Mouse (Mus musculus) embryonic facial prominence, embryonic 11.5 days (tissue): ENCODE data around the gene Hacd4. TPM values are rescaled to one million over a fixed set of nuclear protein-coding genes. Genes with fewer than 3 reads are reported as not detected.

Experiments used
- ATAC-seq: fragments of 200-750 bp; cut with Nextera tagmentation; replicated peaks from 2 replicates; pipeline ENCODE4 v1.8.0; 2017; ENCODE audit warnings: low read depth; ENCODE audit not compliant: insufficient number of reproducible peaks, low FRiP score, low TSS enrichment
- DNase-seq: peaks from one replicate; pipeline ENCODE4 v3.0.0-alpha.2; 2015; ENCODE audit warnings: low spot score
- H3K27ac ChIP-seq: fragments of 300-500 bp; sonication (generic); replicated peaks from 2 replicates; pipeline ENCODE4 v1.5.1; 2014; ENCODE audit warnings: mild to moderate bottlenecking, low read depth, low read length, control low read depth
- H3K27me3 ChIP-seq: fragments of 300-500 bp; sonication (generic); 2 replicates; pipeline ENCODE4 v1.6.1; 2014; ENCODE audit warnings: mild to moderate bottlenecking, low read length, moderate library complexity, mixed read lengths; ENCODE audit not compliant: control insufficient read depth, insufficient read depth
- H3K36me3 ChIP-seq: fragments of 300-500 bp; sonication (generic); replicated peaks from 2 replicates; pipeline ENCODE4 v1.6.1; 2014; ENCODE audit warnings: low read depth, mild to moderate bottlenecking, low read length, moderate library complexity, mixed read lengths; ENCODE audit not compliant: control insufficient read depth, insufficient read depth
- H3K4me1 ChIP-seq: fragments of 300-500 bp; sonication (generic); 2 replicates; pipeline ENCODE4 v1.6.1; 2014; ENCODE audit warnings: low read length, mixed read lengths; ENCODE audit not compliant: control insufficient read depth, insufficient read depth
- H3K4me2 ChIP-seq: fragments of 300-500 bp; sonication (generic); 2 replicates; pipeline ENCODE4 v1.6.1; 2014; ENCODE audit warnings: low read depth, mild to moderate bottlenecking, control low read depth, low read length, moderate library complexity
- H3K4me3 ChIP-seq: fragments of 300-500 bp; sonication (generic); 2 replicates; pipeline ENCODE4 v1.5.1; 2014; ENCODE audit warnings: low read depth, low read length, control low read depth
- H3K9ac ChIP-seq: fragments of 300-500 bp; sonication (generic); replicated peaks from 2 replicates; pipeline ENCODE4 v1.6.1; 2014; ENCODE audit warnings: mild to moderate bottlenecking, control low read depth, low read length
- H3K9me3 ChIP-seq: fragments of 300-500 bp; sonication (generic); replicated peaks from 2 replicates; pipeline ENCODE4 v1.6.1; 2016; ENCODE audit warnings: mild to moderate bottlenecking, low read length, inconsistent platforms, mixed read lengths; ENCODE audit not compliant: control insufficient read depth
- WGBS: fragments of 180-500 bp; shearing (Covaris S2); extraction: QIAGEN DNeasy Blood & Tissue Kit; methylation state at CpG from one replicate; pipeline ENCODE4 v1.1.7; 2014; 5-methylcytosine and 5-hydroxymethylcytosine counted together
- polyA plus RNA-seq: library from polyadenylated mRNA; unstranded; fragments of >200 nt; fragmentation: Nextera tagmentation; extraction: Ambion mirVana; gene quantifications from 2 replicates; pipeline ENCODE4 v1.2.1, GENCODE M21; 2014

The Hacd4 gene
- polyA plus RNA-seq, 1 experiment from 2014 or later: 4.4 TPM

DNA sequence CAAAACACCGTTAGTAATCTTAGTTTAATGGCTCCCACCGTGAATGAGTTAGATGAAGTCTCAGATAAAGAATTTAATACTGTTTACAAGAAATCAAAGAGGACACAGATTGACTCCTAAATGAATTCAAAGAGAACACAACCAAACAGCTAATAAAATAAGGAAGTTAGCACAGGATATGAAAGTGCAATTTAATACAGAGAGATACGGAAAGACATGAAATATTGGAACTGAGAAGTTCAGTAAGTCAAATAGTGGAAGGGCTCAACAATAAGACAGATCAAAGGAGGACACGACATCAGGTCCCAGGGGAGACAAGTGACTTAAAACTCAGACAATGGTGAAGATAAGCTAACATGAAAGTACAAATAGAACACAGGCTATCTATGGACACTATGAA, 25.8 kb upstream of the Hacd4 start:
- Histone ChIP-seq H3K4me3 (no peak overlapping the region), H3K4me2 (no peak overlapping the region), H3K9ac (no peak overlapping the region), H3K27me3 (no peaks in the 10 kb centered on the region), H3K36me3 (no peaks in the 10 kb centered on the region), H3K27ac (no peak overlapping the region), H3K9me3 (no peaks in the 10 kb centered on the region), H3K4me1 (no peaks in the 10 kb centered on the region)
- 74% methylated on average over 4 of the region's 4 CpGs for WGBS
- no peak for DNase-seq
- ATAC-seq: no peak

DNA sequence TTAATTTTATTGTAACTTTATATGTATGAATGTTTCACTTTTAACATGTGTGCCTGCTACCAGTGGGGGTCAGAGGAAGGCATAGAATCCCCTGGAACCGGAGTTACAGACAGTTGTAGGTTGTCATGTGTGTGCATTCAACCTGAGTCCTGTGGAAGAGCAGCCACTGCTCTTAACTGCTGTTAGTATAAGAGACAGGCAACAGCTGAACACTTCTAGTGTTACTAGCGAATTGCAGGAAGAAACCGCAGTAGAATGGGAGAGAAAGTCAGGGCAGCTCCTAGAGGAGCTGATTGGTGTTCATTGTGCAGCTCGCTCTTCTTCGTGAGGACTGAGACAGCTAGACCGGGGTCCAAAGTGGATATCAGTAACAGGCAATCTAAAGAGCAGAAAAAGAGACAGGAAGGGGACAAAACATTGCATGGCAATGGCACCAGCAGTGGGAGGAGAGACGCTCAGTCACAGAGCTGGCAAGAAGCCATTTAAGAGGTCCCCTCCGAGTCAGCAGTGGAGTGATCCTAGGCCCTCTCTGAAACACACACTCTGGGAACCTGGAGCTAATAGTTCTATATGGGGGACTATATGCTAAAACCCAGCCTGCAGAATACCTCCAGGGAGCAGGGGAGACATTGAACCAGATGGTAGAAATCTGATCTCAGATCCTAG, 24.4 kb upstream of the Hacd4 start:
- 67% methylated on average over 8 of the region's 8 CpGs for WGBS
- H3K9ac ChIP-seq: no peak overlapping the region
- H3K4me2 ChIP-seq: no peak overlapping the region
- H3K4me1 ChIP-seq: no peaks in the 10 kb centered on the region
- H3K36me3 ChIP-seq: no peaks in the 10 kb centered on the region
- ATAC-seq: no peak
- H3K9me3 ChIP-seq: no peaks in the 10 kb centered on the region
- DNase-seq: no peak
- H3K27ac ChIP-seq: no peak overlapping the region
- no peaks in the 10 kb centered on the region for H3K27me3 ChIP-seq
- H3K4me3 ChIP-seq: no peak overlapping the region

DNA sequence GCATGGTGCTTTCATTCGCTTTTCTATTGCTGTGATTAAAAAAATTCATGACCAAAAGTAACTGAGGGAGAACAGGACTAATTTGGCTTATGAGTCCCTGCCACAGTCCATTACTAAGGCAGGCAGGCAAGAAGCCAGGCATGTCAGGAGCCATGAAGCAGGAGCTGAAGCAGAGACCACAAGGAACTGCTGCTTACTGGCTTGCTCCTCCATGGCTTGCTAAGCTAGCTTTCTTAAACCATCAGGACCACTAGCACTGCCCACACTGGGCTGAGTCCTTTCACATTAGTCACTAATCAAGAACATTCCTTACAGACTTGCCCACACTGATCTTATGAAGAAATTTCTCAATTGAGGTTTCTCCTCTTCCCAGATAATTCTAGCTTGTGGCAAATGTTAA, 23.8 kb upstream of the Hacd4 start:
- WGBS: 78% methylated on average over 1 of the region's 1 CpGs
- no peaks in the 10 kb centered on the region for H3K9me3 ChIP-seq
- H3K9ac ChIP-seq: no peak overlapping the region
- H3K27ac ChIP-seq: no peak overlapping the region
- no peaks in the 10 kb centered on the region for H3K4me1 ChIP-seq
- DNase-seq (no peak), ATAC-seq (no peak)
- H3K4me3 ChIP-seq: no peak overlapping the region
- H3K27me3 ChIP-seq: no peaks in the 10 kb centered on the region
- H3K36me3 ChIP-seq: no peaks in the 10 kb centered on the region
- no peak overlapping the region for H3K4me2 ChIP-seq

DNA sequence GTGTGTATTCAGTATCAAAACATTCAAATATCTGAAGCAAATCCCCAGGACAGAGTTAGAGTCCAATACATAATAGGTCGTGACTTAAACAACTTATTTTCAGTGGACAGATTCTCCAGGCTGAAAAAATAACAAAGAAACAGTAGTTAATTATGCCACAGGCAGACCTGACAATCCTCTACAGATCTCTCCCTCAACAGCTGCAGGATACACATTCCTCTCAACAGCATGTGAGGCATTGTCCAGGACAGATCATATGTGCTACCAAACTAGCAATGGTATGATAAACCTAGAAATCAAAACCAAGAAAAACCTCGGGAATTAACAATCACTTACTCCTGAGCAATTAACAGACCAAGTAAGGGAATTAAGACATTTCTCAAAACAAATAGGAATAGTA, 22.6 kb upstream of the Hacd4 start:
- H3K9ac ChIP-seq: no peak overlapping the region
- 63% methylated on average over 2 of the region's 2 CpGs for WGBS
- no peak for DNase-seq
- H3K4me3 ChIP-seq: no peak overlapping the region
- no peaks in the 10 kb centered on the region for H3K27me3 ChIP-seq
- no peaks in the 10 kb centered on the region for H3K9me3 ChIP-seq
- H3K27ac ChIP-seq: no peak overlapping the region
- H3K36me3 ChIP-seq: no peaks in the 10 kb centered on the region
- no peaks in the 10 kb centered on the region for H3K4me1 ChIP-seq
- ATAC-seq: no peak
- no peak overlapping the region for H3K4me2 ChIP-seq

DNA sequence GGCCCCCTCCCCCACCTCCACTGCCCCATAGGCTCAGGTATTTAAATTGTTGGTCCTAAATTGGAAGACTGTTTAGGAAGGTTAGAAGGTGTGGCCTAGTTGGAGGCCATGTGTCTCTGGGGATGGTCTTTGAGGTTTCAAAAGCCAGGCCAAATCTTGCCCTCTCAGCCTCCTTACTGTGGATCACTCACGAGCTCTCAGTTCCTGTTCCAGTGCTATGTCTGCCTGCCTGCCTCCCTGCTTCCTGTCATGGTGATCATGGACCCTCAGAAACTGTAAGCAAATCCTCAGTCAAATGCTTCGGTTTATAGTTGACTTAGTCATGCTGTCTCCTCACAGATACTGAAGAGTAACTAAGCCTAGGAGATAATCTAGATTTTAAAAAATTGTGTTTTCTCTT, 19.9 kb upstream of the Hacd4 start:
- 62% methylated on average over 2 of the region's 2 CpGs for WGBS
- Histone ChIP-seq H3K27me3 (no peaks in the 10 kb centered on the region), H3K4me2 (no peak overlapping the region), H3K4me3 (no peak overlapping the region), H3K27ac (no peak overlapping the region), H3K36me3 (no peaks in the 10 kb centered on the region), H3K9ac (no peak overlapping the region), H3K4me1 (no peaks in the 10 kb centered on the region), H3K9me3 (no peaks in the 10 kb centered on the region)
- ATAC-seq (no peak), DNase-seq (no peak)

DNA sequence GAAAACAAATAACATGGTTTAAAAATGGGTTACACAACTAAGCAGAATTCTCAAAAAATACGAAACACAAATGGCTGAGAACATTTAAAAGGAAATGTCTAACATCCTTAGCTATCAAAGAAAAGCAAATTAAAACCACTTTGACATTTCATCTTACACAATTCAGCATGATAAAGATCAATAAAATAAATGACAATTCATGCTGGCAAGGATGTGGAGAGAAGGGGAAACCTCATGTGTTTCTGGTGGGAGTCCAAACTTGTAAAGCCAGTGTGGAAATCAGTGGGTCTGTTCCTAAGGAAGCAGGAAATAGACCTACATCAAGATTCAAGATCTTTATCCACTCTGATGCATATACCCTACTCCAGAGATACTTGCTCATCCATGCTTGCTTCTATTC, 19.4 kb upstream of the Hacd4 start:
- H3K4me1 ChIP-seq: no peaks in the 10 kb centered on the region

DNA sequence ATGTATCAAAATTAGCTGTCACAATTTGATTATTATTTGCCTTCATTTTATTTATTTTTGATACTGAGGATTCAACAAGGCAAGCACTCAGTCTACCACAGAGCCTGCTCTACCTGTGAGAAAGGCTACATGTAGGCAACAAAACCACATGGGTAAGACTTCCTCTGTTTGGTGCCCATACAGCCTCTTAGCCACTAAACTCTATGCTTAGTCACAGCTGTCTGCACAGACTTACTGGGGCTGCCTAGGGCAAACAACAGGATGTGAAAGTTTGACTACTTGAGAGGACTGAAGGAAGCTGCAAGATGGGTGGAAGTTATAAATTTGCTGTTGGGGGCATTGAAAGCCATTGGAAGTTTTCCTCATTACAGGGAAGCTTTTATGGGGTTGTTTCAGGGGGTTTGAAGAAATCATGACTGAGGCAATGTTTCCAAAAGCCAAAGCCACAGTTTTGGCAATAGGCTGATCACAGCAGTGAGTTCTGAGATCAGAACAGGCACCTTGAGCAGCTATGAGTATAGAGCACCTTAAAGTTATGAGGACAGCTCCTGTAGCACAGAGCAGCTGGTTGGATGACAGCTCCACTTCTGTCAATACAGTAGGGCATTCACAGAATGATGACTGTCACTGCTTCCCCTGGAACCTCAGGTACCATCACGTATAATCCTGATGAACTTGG, 11.5 kb upstream of the Hacd4 start:
- no peaks in the 10 kb centered on the region for H3K36me3 ChIP-seq
- no peaks in the 10 kb centered on the region; the same call in 1 of the 2 replicates for H3K9me3 ChIP-seq
- no peak overlapping the region for H3K9ac ChIP-seq
- DNase-seq (no peak), ATAC-seq (no peak)
- H3K4me1 ChIP-seq: no peaks in the 10 kb centered on the region
- no peak overlapping the region for H3K4me3 ChIP-seq
- H3K4me2 ChIP-seq: no peak overlapping the region
- 89% methylated on average over 1 of the region's 1 CpGs for WGBS
- no peak overlapping the region for H3K27ac ChIP-seq
- H3K27me3 ChIP-seq: no peaks in the 10 kb centered on the region

More for the DNA sequence above, 19.4 kb upstream of the Hacd4 start:
- H3K27me3 ChIP-seq: no peaks in the 10 kb centered on the region
- no peak overlapping the region for H3K27ac ChIP-seq
- H3K4me2 ChIP-seq: no peak overlapping the region
- no peak overlapping the region for H3K9ac ChIP-seq
- no peaks in the 10 kb centered on the region for H3K9me3 ChIP-seq
- WGBS: 85% methylated on average over 1 of the region's 1 CpGs
- H3K36me3 ChIP-seq: no peaks in the 10 kb centered on the region
- H3K4me3 ChIP-seq: no peak overlapping the region
- no peak for ATAC-seq
- no peak for DNase-seq

DNA sequence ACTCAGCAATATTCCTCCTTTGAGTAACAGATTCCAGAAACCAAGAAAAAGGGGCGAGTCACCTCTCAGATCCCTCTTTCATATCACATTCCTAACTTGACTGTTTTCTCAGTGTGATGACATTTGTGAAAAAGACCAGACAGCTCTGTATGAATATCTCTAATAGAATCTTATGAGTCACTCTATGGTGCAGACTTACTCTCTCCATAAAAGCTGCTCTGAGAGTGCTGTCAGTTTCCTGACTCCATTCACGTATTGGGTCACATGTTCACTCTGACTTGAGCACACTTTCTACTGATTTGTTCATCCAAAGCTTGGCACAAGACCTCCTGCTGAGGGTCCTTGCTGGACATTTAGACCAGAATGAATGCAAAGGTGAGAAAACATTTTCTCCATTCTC, 10.2 kb upstream of the Hacd4 start:
- Histone ChIP-seq H3K27me3 (no peaks in the 10 kb centered on the region), H3K9ac (no peak overlapping the region), H3K4me3 (no peak overlapping the region), H3K27ac (no peak overlapping the region), H3K36me3 (no peaks in the 10 kb centered on the region), H3K9me3 (no peaks in the 10 kb centered on the region; the same call in 1 of the 2 replicates), H3K4me2 (no peak overlapping the region), H3K4me1 (no peaks in the 10 kb centered on the region)
- 76% methylated on average over 2 of the region's 2 CpGs for WGBS
- DNase-seq: no peak
- ATAC-seq: no peak
